Mouse (Mus musculus) embryonic fibroblast, embryonic 13.5 days (primary cell): ENCODE data around the gene Gm13697.
"Not testable (repeated sequence)": the region's sequence is repeated elsewhere in the genome, so short reads cannot be mapped to it uniquely, and the experiment has no call there.

Experiments used
- CTCF ChIP-seq: IDR thresholded peaks from 2 replicates; pipeline ENCODE4 v1.5.1; 2011; ENCODE audit warnings: mild to moderate bottlenecking, control low read depth, low read length, moderate library complexity, borderline replicate concordance; ENCODE audit not compliant: insufficient read depth
- POLR2A ChIP-seq: IDR thresholded peaks from 2 replicates; pipeline ENCODE4 v1.6.1; 2011; ENCODE audit warnings: low read depth, mild to moderate bottlenecking, control low read depth, low read length, moderate library complexity

- not testable (repeated sequence) for TF ChIP-seq CTCF, POLR2A
These were observed 29.1 kb upstream of the Gm13697 start, which contains the start of gene Gm13698 for GRCm38 (mm10) chr2:83955393-83955792.
